Mouse (Mus musculus): ENCODE results near the gene Pid1. TPM values are rescaled to one million over a fixed set of nuclear protein-coding genes. Genes with fewer than 3 reads are reported as not detected.

Pid1 gene
- total and polyA plus RNA-seq, 2 experiments from 2014 or later = 60.2 to 64.0 TPM

- H3K27ac ChIP-seq (ENCODE audit: low read depth, low read length) = no peak overlapping the region
- no peak overlapping the region for H3K4me2 ChIP-seq (ENCODE audit: low read depth, low read length, poor library complexity, severe bottlenecking)
- DNase-seq (ENCODE audit: low spot score) (no peak), ATAC-seq (ENCODE audit: low FRiP score) (no peak)
- H3K4me3 ChIP-seq (ENCODE audit: low read depth, low read length) = no peak overlapping the region
- no peak for TF ChIP-seq CTCF (IDR thresholded peaks at IDR 0.05)
- H3K9ac ChIP-seq (replicated peaks; ENCODE audit: low read length, poor library complexity, severe bottlenecking) = no peak overlapping the region
- WGBS = 81% methylated on average over 3 of the region's 3 CpGs
- H3K36me3 ChIP-seq (ENCODE audit: insufficient read depth, low read length) = no peaks in the 10 kb centered on the region
- no peaks in the 10 kb centered on the region for H3K4me1 ChIP-seq (ENCODE audit: insufficient read depth, low read length)
- no peaks in the 10 kb centered on the region for H3K9me3 ChIP-seq (ENCODE audit: low read length)
- no peaks in the 10 kb centered on the region for H3K27me3 ChIP-seq (ENCODE audit: insufficient read depth, low read length)
Measured at GRCm38 (mm10) chr1:84366553-84366952, 2.6 kb upstream of the Pid1 start.

GRCm38 (mm10) chr1:84362709-84363617 lies 1.0 kb downstream of the Pid1 start:
- no peaks in the 10 kb centered on the region for H3K36me3 ChIP-seq (ENCODE audit: insufficient read depth, low read length)
- WGBS = 89% methylated on average over 7 of the region's 7 CpGs
- no peaks in the 10 kb centered on the region for H3K9me3 ChIP-seq (ENCODE audit: low read length)
- H3K27me3 ChIP-seq (ENCODE audit: insufficient read depth, low read length) = no peaks in the 10 kb centered on the region
- no peaks in the 10 kb centered on the region for H3K4me1 ChIP-seq (ENCODE audit: insufficient read depth, low read length)
- ATAC-seq (ENCODE audit: low FRiP score) (no peak), DNase-seq (ENCODE audit: low spot score) (no peak)
- H3K4me2 ChIP-seq (ENCODE audit: low read depth, low read length, poor library complexity, severe bottlenecking) = no peak overlapping the region
- H3K4me3 ChIP-seq (ENCODE audit: low read depth, low read length) = no peak overlapping the region
- no peak overlapping the region for H3K9ac ChIP-seq (replicated peaks; ENCODE audit: low read length, poor library complexity, severe bottlenecking)
- H3K27ac ChIP-seq (ENCODE audit: low read depth, low read length) = no peak overlapping the region
- no peak for TF ChIP-seq CTCF (IDR thresholded peaks at IDR 0.05)

DNA sequence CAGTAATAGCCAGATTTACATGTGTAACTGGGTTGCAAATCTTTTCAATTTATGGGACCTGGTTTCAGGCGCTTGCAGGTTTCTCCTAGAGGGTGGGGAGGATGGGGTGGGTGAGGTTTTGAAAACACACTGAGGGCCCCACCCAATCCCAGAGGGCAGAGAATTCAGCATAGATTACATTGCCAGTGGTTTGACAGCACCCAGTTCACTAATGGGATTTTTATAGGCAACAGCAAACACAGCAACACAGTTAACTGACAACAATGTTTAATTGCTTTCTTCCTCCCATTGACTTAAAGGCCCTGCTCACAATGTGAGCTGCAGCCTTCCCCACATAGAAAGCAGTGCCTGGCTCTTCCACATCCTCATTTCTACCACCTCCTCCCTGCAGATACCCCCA lies 1.8 kb downstream of the Pid1 start:
- Histone ChIP-seq H3K27ac (ENCODE audit: low read depth, low read length) (no peak overlapping the region), H3K27me3 (ENCODE audit: insufficient read depth, low read length) (no peaks in the 10 kb centered on the region), H3K4me1 (ENCODE audit: insufficient read depth, low read length) (no peaks in the 10 kb centered on the region), H3K9me3 (ENCODE audit: low read length) (no peaks in the 10 kb centered on the region), H3K4me3 (ENCODE audit: low read depth, low read length) (no peak overlapping the region), H3K36me3 (ENCODE audit: insufficient read depth, low read length) (no peaks in the 10 kb centered on the region), H3K9ac (replicated peaks; ENCODE audit: low read length, poor library complexity, severe bottlenecking) (no peak overlapping the region), H3K4me2 (ENCODE audit: low read depth, low read length, poor library complexity, severe bottlenecking) (no peak overlapping the region)
- TF ChIP-seq CTCF (IDR thresholded peaks at IDR 0.05) = no peak
- WGBS = 88% methylated on average over 1 of the region's 1 CpGs
- ATAC-seq (ENCODE audit: low FRiP score) (no peak), DNase-seq (ENCODE audit: low spot score) (no peak)

DNA sequence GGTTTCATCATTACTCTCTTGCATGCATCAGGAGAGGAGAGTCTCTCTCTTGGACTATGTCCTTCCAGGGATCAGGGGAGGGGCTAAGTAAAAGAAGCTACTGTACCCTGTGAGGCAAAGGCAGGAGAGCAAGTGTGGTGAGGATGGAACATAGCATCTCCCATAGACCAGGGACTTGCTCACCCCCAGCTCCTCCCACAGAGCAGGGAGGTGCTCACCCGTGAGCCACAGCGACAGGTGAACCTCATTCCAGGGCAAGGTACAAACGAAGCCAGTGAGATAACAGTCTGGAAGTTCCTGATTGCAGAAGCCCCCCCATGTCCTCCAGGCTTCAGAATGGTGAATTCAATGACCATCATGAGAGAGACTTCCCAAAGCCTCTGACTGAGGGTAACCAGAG lies 2.6 kb downstream of the Pid1 start:
- DNase-seq (ENCODE audit: low spot score) = no peak
- 90% methylated on average over 3 of the region's 3 CpGs for WGBS
- H3K27me3 ChIP-seq (ENCODE audit: insufficient read depth, low read length) = no peaks in the 10 kb centered on the region
- H3K4me3 ChIP-seq (ENCODE audit: low read depth, low read length) = no peak overlapping the region
- no peak overlapping the region for H3K4me2 ChIP-seq (ENCODE audit: low read depth, low read length, poor library complexity, severe bottlenecking)
- no peaks in the 10 kb centered on the region for H3K36me3 ChIP-seq (ENCODE audit: insufficient read depth, low read length)
- no peak overlapping the region for H3K27ac ChIP-seq (ENCODE audit: low read depth, low read length)
- no peak overlapping the region for H3K9ac ChIP-seq (replicated peaks; ENCODE audit: low read length, poor library complexity, severe bottlenecking)
- no peak for TF ChIP-seq CTCF (IDR thresholded peaks at IDR 0.05)
- ATAC-seq (ENCODE audit: low FRiP score) = no peak
- no peaks in the 10 kb centered on the region for H3K9me3 ChIP-seq (ENCODE audit: low read length)
- H3K4me1 ChIP-seq (ENCODE audit: insufficient read depth, low read length) = no peaks in the 10 kb centered on the region

DNA sequence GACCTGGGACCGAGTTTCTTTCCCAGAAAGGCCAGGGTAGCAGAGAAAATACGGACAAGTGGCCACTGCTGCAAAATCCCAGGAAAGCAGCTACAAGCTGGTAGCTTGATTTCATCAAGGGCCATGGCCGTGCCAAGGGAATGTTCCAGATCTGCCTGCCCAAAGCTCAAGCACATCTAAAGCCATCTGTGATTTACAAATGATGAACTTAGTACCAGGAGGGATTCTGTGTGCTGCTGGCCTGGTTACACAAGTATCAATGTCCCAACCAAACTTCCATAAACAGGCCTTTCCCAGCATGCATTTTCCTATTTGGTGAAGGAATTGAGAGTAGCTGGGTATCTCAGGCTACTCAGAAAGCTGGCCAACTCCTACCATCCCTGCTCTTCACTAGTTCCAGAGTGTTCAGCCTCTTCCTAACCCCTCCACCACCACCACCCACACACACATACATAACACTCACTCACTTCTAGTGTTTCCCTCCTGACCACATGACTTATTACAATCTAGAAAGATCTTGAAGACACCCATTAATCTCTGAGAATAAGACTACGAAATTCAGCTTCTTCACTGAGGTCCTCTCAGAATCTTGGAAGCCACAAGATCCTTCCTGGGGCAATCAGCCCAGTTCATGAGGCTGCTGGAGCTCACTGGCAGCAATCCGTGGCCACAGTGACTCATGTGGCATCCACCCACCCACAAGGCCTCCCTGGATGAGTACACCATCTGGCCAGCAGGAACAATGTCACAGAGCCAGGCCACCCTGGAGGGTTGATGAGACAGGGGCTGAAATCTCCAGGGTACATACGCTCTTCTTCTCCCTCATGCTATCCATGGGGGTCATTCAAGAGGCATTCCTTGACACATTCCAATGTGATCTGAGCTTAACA lies 4.1 kb downstream of the Pid1 start:
- no peak overlapping the region for H3K4me2 ChIP-seq (ENCODE audit: low read depth, low read length, poor library complexity, severe bottlenecking)
- H3K4me1 ChIP-seq (ENCODE audit: insufficient read depth, low read length) = no peaks in the 10 kb centered on the region
- no peak overlapping the region for H3K4me3 ChIP-seq (ENCODE audit: low read depth, low read length)
- DNase-seq (ENCODE audit: low spot score) = no peak
- H3K9ac ChIP-seq (replicated peaks; ENCODE audit: low read length, poor library complexity, severe bottlenecking) = no peak overlapping the region
- no peaks in the 10 kb centered on the region for H3K9me3 ChIP-seq (ENCODE audit: low read length)
- H3K27me3 ChIP-seq (ENCODE audit: insufficient read depth, low read length) = no peaks in the 10 kb centered on the region
- no peak for ATAC-seq (ENCODE audit: low FRiP score)
- WGBS = 87% methylated on average over 6 of the region's 6 CpGs
- H3K36me3 ChIP-seq (ENCODE audit: insufficient read depth, low read length) = no peaks in the 10 kb centered on the region
- H3K27ac ChIP-seq (ENCODE audit: low read depth, low read length) = no peak overlapping the region
- TF ChIP-seq CTCF (IDR thresholded peaks at IDR 0.05) = no peak

DNA sequence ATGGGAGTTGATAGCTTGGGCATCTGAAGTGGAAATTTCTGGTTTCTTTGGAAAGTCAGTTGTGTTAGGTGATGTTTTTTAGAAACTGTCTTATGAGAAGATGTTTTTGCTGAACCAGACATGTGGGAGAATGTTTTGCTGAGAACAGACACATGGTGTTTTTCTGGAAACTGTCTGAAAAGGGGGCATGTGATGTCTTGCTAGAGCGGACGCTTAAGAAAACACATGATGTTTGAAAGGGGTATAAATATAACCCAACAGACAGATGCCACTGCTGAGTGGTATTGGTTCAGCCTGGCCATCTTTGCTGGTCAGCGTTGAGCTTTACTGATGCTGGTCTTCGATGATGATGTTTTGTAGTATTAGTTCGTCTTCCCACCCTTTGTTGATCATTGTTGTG lies 6.8 kb downstream of the Pid1 start:
- Histone ChIP-seq H3K9ac (replicated peaks; ENCODE audit: low read length, poor library complexity, severe bottlenecking) (no peak overlapping the region), H3K4me3 (ENCODE audit: low read depth, low read length) (no peak overlapping the region), H3K27ac (ENCODE audit: low read depth, low read length) (no peak overlapping the region), H3K9me3 (ENCODE audit: low read length) (no peaks in the 10 kb centered on the region), H3K36me3 (ENCODE audit: insufficient read depth, low read length) (no peaks in the 10 kb centered on the region), H3K27me3 (ENCODE audit: insufficient read depth, low read length) (no peaks in the 10 kb centered on the region), H3K4me2 (ENCODE audit: low read depth, low read length, poor library complexity, severe bottlenecking) (no peak overlapping the region), H3K4me1 (ENCODE audit: insufficient read depth, low read length) (no peaks in the 10 kb centered on the region)
- TF ChIP-seq CTCF (IDR thresholded peaks at IDR 0.05) = no peak
- ATAC-seq (ENCODE audit: low FRiP score) = no peak
- DNase-seq (ENCODE audit: low spot score) = no peak
- WGBS = 95% methylated on average over 5 of the region's 5 CpGs
